Mouse (Mus musculus): ENCODE measurements around the gene Fryl. TPM values are rescaled to one million over a fixed set of nuclear protein-coding genes. Genes with fewer than 3 reads are reported as not detected.
A peak's percentile ranks its signal among the peaks of the same experiment; 100 is the strongest.

The Fryl gene
- polyA plus RNA-seq, 1 experiment = 15.3 TPM

DNA sequence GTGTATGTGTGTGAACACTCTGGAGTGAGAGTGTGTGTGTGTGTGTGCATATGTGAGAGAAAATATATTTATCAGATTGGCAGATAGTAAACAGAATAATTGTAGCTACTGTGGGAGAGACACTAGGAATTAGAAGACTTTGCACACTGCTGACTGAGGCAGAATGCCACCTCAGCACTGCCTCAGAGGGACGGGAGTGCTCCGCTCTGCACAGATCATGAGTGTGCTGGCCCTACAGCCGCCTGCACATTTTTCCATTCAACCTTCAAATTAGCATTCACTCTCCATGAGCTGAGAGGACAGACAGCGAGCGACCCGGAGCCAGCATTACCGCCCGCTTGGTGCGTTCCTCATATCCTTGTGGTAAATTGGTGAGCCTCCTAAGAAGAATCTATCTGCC, 96.0 kb downstream of the Fryl start:
- no peaks in the 10 kb centered on the region for H3K36me3 ChIP-seq (ENCODE audit: control insufficient read depth, insufficient read depth)

DNA sequence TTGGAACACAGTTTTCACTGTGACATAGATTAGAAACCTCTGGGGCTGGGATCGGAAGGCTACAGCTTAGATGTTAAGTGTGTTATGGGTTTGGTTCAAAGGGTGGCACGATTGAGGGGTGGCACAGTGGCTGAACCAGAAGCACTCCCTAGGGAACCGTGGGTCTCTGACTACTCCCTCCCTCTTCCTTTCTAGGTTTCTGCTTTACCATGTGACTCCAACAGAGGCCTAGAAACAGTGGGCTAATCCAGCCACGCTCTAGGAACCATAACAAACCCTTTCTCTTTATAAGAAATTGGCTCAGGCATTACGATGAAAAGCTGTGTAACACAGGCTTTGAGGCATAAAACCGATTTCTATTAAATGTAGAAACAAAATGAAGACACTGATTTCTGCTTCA, 98.9 kb downstream of the Fryl start:
- H3K4me3 ChIP-seq = no peak overlapping the region
- H3K36me3 ChIP-seq (ENCODE audit: control insufficient read depth, insufficient read depth) = no peaks in the 10 kb centered on the region
- no peak overlapping the region for H3ac ChIP-seq (ENCODE audit: control insufficient read depth, insufficient read length)
- peaks cover 2% of the 10 kb centered on the region for H3K79me2 ChIP-seq (ENCODE audit: control insufficient read depth, insufficient read depth)
- H3K27me3 ChIP-seq (ENCODE audit: control insufficient read depth, insufficient read depth, insufficient read length) = no peaks in the 10 kb centered on the region
- TF ChIP-seq MYOD1 (IDR thresholded peaks at IDR 0.05; ENCODE audit: control insufficient read depth in 1 of 3, insufficient read length in 2 of 3, low read depth in 2 of 3) = no peak
- TF ChIP-seq MAX (IDR thresholded peaks at IDR 0.05; ENCODE audit: low read depth) = no peak
- no peak for TF ChIP-seq USF1 (IDR thresholded peaks at IDR 0.05; ENCODE audit: low read depth)
- no peak for TF ChIP-seq POLR2AphosphoS2 (IDR thresholded peaks at IDR 0.05; ENCODE audit: insufficient read length, low read depth)
- no peak for TF ChIP-seq SRF (IDR thresholded peaks at IDR 0.05; ENCODE audit: control insufficient read depth, insufficient read length, low read depth)
- no peak for TF ChIP-seq E2F4 (IDR thresholded peaks at IDR 0.05; ENCODE audit: insufficient read depth)
- TF ChIP-seq MYOG (IDR thresholded peaks at IDR 0.05; ENCODE audit: control insufficient read depth in 1 of 3, insufficient read depth in 1 of 3, insufficient read length in 2 of 3, low read depth in 2 of 3) = no peak
- TF ChIP-seq TCF3 (IDR thresholded peaks at IDR 0.05; ENCODE audit: insufficient read length, low read depth) = no peak
- no peak for TF ChIP-seq TCF12 (IDR thresholded peaks at IDR 0.05; ENCODE audit: insufficient read depth, poor library complexity, severe bottlenecking)
- TF ChIP-seq REST (IDR thresholded peaks at IDR 0.05; ENCODE audit: insufficient read depth, insufficient read length) = no peak
- no peak for TF ChIP-seq CEBPB (IDR thresholded peaks at IDR 0.05; ENCODE audit: insufficient read depth, poor library complexity, severe bottlenecking)
- no peak for TF ChIP-seq POLR2A (IDR thresholded peaks at IDR 0.05; ENCODE audit: insufficient read length, low read depth)
- no peak overlapping the region for H3K4me2 ChIP-seq (ENCODE audit: low read depth)

More for the DNA sequence above, 96.0 kb downstream of the Fryl start:
- peaks cover 4% of the 10 kb centered on the region for H3K79me2 ChIP-seq (ENCODE audit: control insufficient read depth, insufficient read depth)
- H3K4me2 ChIP-seq (ENCODE audit: low read depth) = no peak overlapping the region
- TF ChIP-seq USF1 (IDR thresholded peaks at IDR 0.05; ENCODE audit: low read depth) = no peak
- TF ChIP-seq POLR2A (IDR thresholded peaks at IDR 0.05; ENCODE audit: insufficient read length, low read depth) = no peak
- TF ChIP-seq MYOD1 (IDR thresholded peaks at IDR 0.05; ENCODE audit: control insufficient read depth in 1 of 3, insufficient read length in 2 of 3, low read depth in 2 of 3) = no peak
- no peak for TF ChIP-seq SRF (IDR thresholded peaks at IDR 0.05; ENCODE audit: control insufficient read depth, insufficient read length, low read depth)
- no peak for TF ChIP-seq E2F4 (IDR thresholded peaks at IDR 0.05; ENCODE audit: insufficient read depth)
- no peak for TF ChIP-seq CEBPB (IDR thresholded peaks at IDR 0.05; ENCODE audit: insufficient read depth, poor library complexity, severe bottlenecking)
- TF ChIP-seq MAX (IDR thresholded peaks at IDR 0.05; ENCODE audit: low read depth) = no peak
- no peak for TF ChIP-seq TCF12 (IDR thresholded peaks at IDR 0.05; ENCODE audit: insufficient read depth, poor library complexity, severe bottlenecking)
- no peak for TF ChIP-seq POLR2AphosphoS2 (IDR thresholded peaks at IDR 0.05; ENCODE audit: insufficient read length, low read depth)
- no peak overlapping the region for H3ac ChIP-seq (ENCODE audit: control insufficient read depth, insufficient read length)
- no peak overlapping the region for H3K4me3 ChIP-seq
- H3K27me3 ChIP-seq (ENCODE audit: control insufficient read depth, insufficient read depth, insufficient read length) = no peaks in the 10 kb centered on the region

DNA sequence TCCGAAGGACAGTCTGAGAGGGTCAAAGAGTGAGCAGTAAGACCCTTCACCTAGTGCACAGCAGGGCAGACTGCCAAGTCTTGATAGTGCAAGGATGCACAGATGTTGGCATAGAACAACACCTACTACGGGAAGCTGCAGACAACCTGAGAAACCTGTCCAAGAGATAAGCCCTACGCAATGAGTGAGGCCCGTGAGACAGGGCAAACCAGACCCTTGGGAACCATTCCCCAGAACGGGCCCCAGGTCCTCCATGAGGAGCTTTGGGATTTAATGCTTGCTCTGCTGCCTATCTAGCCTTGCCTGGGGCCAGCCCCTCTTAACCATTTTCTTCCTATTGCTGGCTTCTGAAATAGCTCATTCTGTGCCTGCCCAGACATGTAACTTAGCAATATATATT, 99.4 kb downstream of the Fryl start:
- no peak overlapping the region for H3ac ChIP-seq (ENCODE audit: control insufficient read depth, insufficient read length)
- H3K27me3 ChIP-seq (ENCODE audit: control insufficient read depth, insufficient read depth, insufficient read length) = no peaks in the 10 kb centered on the region

DNA sequence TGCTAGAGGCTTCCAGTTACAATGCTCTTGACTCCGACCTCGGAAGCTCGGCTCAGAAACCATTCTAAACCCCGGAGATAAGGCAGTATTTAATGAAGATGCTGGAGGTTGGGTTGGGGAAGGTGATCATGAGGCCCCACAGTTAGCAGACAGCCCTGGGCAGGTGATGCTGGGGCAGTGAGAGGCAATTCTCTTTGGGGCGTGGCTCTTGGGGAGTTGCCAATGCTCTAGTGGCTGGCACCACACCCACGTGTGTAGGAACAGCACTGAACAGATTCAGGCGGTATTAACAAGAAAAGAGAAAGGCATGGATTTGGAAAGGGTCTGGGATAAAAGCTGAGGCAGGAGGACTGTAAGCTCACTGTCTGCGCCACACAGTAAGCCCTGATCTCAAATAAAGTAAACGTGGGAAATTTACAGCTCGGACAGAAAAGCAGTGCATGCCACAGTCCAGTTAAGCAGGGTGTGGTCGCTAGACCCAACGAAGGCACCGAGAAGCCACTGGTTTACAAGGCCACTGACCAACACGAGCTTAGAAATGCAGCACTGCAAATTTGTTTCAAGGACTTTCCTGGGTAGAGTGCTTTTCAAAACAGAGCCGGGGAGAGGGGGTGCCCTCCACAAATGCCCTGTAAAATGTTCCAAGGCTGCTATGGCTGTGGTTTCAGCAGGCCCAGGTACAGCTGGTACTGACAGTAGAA, 100.0 kb downstream of the Fryl start:
- H3ac ChIP-seq (ENCODE audit: control insufficient read depth, insufficient read length) = no peak overlapping the region
- H3K4me2 ChIP-seq (ENCODE audit: low read depth) = peak overlapping the region; percentile 32
- peaks cover 8% of the 10 kb centered on the region for H3K79me2 ChIP-seq (ENCODE audit: control insufficient read depth, insufficient read depth)
- no peaks in the 10 kb centered on the region for H3K36me3 ChIP-seq (ENCODE audit: control insufficient read depth, insufficient read depth)
- no peak overlapping the region for H3K4me3 ChIP-seq
- no peaks in the 10 kb centered on the region for H3K27me3 ChIP-seq (ENCODE audit: control insufficient read depth, insufficient read depth, insufficient read length)
- TF ChIP-seq POLR2AphosphoS2 (IDR thresholded peaks at IDR 0.05; ENCODE audit: insufficient read length, low read depth) (no peak), POLR2A (IDR thresholded peaks at IDR 0.05; ENCODE audit: insufficient read length, low read depth) (no peak), MYOD1 (IDR thresholded peaks at IDR 0.05; ENCODE audit: control insufficient read depth in 1 of 3, insufficient read length in 2 of 3, low read depth in 2 of 3) (peak in 1 of 3 experiments; percentile 21), USF1 (IDR thresholded peaks at IDR 0.05; ENCODE audit: low read depth) (no peak), CEBPB (IDR thresholded peaks at IDR 0.05; ENCODE audit: insufficient read depth, poor library complexity, severe bottlenecking) (no peak)

More for the DNA sequence above, 99.4 kb downstream of the Fryl start:
- Histone ChIP-seq H3K79me2 (ENCODE audit: control insufficient read depth, insufficient read depth) (peaks cover 6% of the 10 kb centered on the region), H3K4me2 (ENCODE audit: low read depth) (no peak overlapping the region), H3K4me3 (no peak overlapping the region), H3K36me3 (ENCODE audit: control insufficient read depth, insufficient read depth) (no peaks in the 10 kb centered on the region)
- TF ChIP-seq POLR2AphosphoS2 (IDR thresholded peaks at IDR 0.05; ENCODE audit: insufficient read length, low read depth) (no peak), CEBPB (IDR thresholded peaks at IDR 0.05; ENCODE audit: insufficient read depth, poor library complexity, severe bottlenecking) (no peak), MYOG (IDR thresholded peaks at IDR 0.05; ENCODE audit: control insufficient read depth in 1 of 3, insufficient read depth in 1 of 3, insufficient read length in 2 of 3, low read depth in 2 of 3) (no peak), E2F4 (IDR thresholded peaks at IDR 0.05; ENCODE audit: insufficient read depth) (no peak), USF1 (IDR thresholded peaks at IDR 0.05; ENCODE audit: low read depth) (no peak), MAX (IDR thresholded peaks at IDR 0.05; ENCODE audit: low read depth) (no peak), MYOD1 (IDR thresholded peaks at IDR 0.05; ENCODE audit: control insufficient read depth in 1 of 3, insufficient read length in 2 of 3, low read depth in 2 of 3) (no peak), SRF (IDR thresholded peaks at IDR 0.05; ENCODE audit: control insufficient read depth, insufficient read length, low read depth) (no peak)

Data from myocyte (in vitro differentiated cells).